Mouse (Mus musculus) heart, adult 2 months (tissue): ENCODE results near the gene Tshz2. TPM values are rescaled to one million over a fixed set of nuclear protein-coding genes. Genes with fewer than 3 reads are reported as not detected.
A peak's percentile ranks its signal among the peaks of the same experiment; 100 is the strongest.

Source experiments
- DNase-seq, 2 experiments: peaks; one replicate each; pipeline ENCODE4 v3.0.0; 2021
- H3K27ac ChIP-seq: fragments of 200-600 bp; 2 replicates; pipeline ENCODE4 v1.8.1; 2022
- H3K27me3 ChIP-seq: fragments of 200-500 bp; 2 replicates; pipeline ENCODE4 v1.6.1; 2012; ENCODE audit warnings: mild to moderate bottlenecking, low read length, inconsistent platforms, mixed read lengths; ENCODE audit not compliant: control insufficient read depth, insufficient read depth
- H3K36me3 ChIP-seq: fragments of 200-500 bp; 2 replicates; pipeline ENCODE4 v1.6.1; 2012; ENCODE audit warnings: low read length, inconsistent platforms; ENCODE audit not compliant: control insufficient read depth, insufficient read depth
- H3K4me1 ChIP-seq: fragments of 200-500 bp; 2 replicates; pipeline ENCODE4 v1.6.1; 2011; ENCODE audit warnings: low read length; ENCODE audit not compliant: control insufficient read depth, insufficient read depth
- H3K4me3 ChIP-seq: fragments of 200-600 bp; 2 replicates; pipeline ENCODE4 v1.8.1; 2022
- H3K79me2 ChIP-seq: fragments of 200-500 bp; replicated peaks from 2 replicates; pipeline ENCODE4 v1.6.1; 2012; ENCODE audit warnings: mild to moderate bottlenecking, inconsistent platforms, low read length, moderate library complexity, mixed read lengths; ENCODE audit not compliant: control insufficient read depth, insufficient read depth
- H3K9ac ChIP-seq: fragments of 200-500 bp; 2 replicates; pipeline ENCODE4 v1.6.1; 2012; ENCODE audit warnings: low read depth, mild to moderate bottlenecking, control low read depth, inconsistent platforms, low read length, mixed read lengths
- CTCF ChIP-seq: fragments of 200-600 bp; IDR thresholded peaks from 2 replicates; pipeline ENCODE4 v1.8.1; 2022; ENCODE audit warnings: antibody characterized with exemption, mild to moderate bottlenecking, moderate library complexity
- EP300 ChIP-seq: fragments of 200-500 bp; IDR thresholded peaks from 2 replicates; pipeline ENCODE4 v1.6.1; 2011; ENCODE audit warnings: low read depth, low read length, control low read depth; ENCODE audit not compliant: insufficient read depth
- POLR2A ChIP-seq: fragments of 200-500 bp; IDR thresholded peaks from 2 replicates; pipeline ENCODE4 v1.6.1; 2011; ENCODE audit warnings: mild to moderate bottlenecking, low read depth, low read length, control low read depth; ENCODE audit not compliant: insufficient read depth
- WGBS: fragments of 180-500 bp; shearing (Covaris S2); methylation state at CpG from one replicate; pipeline ENCODE4 v1.1.7; 2018; 5-methylcytosine and 5-hydroxymethylcytosine counted together
- intact Hi-C: fragments of 180-260 bp; cut with DNase I; formaldehyde crosslinking; loops from one replicate; pipeline ENCODE4 v1.15.1; 2025
- polyA plus RNA-seq: library from polyadenylated mRNA; depleted of rRNA; stranded (reverse); fragments of >200 nt; gene quantifications from 2 replicates; pipeline ENCODE4 v1.2.3, GENCODE M21; 2012
- total RNA-seq, 2 experiments: library from RNA; stranded (reverse); gene quantifications; 2 replicates each; pipeline ENCODE4 v1.2.3; 2021

Gene Tshz2
- total and polyA plus RNA-seq, 3 experiments: 8.2 to 12.9 (median 12.1) TPM

DNA sequence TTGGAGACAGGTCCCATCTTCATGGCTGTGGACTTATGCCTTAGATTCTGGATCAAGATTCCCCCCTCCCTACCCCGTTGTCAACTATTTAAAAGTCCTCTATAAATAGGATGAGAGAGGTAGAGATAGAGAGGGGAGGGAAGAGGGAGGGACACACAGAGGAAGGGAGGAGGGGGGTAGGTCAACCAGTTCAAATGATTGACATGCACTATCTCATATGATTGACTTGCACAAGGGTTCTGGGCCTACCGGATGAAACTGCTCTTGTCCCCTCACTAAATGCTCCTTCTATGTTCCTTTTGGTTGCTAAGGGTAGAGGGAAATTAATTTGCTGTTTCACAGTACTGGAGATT lies 150.8 kb downstream of the Tshz2 start:
- H3K9ac ChIP-seq: no peak overlapping the region
- no peak for TF ChIP-seq CTCF
- TF ChIP-seq POLR2A: no peak
- no peak for TF ChIP-seq EP300
- intact Hi-C loops: no loop called here
- peaks cover 4% of the 10 kb centered on the region for H3K4me1 ChIP-seq
- no peaks in the 10 kb centered on the region; the same call in 1 of the 2 replicates for H3K79me2 ChIP-seq
- no peak for DNase-seq
- no peak overlapping the region for H3K4me3 ChIP-seq
- H3K36me3 ChIP-seq: no peaks in the 10 kb centered on the region
- H3K27me3 ChIP-seq: no peaks in the 10 kb centered on the region
- WGBS: 36% methylated on average over 2 of the region's 2 CpGs
- no peak overlapping the region for H3K27ac ChIP-seq

- intact Hi-C loops: no loop called here
- peak in 1 of 2 experiments; percentile 18 for DNase-seq
- TF ChIP-seq CTCF (no peak), EP300 (no peak), POLR2A (no peak)
- Histone ChIP-seq H3K4me1 (peaks cover 6% of the 10 kb centered on the region), H3K4me3 (no peak overlapping the region), H3K36me3 (no peaks in the 10 kb centered on the region), H3K27ac (no peak overlapping the region), H3K9ac (no peak overlapping the region), H3K27me3 (no peaks in the 10 kb centered on the region), H3K79me2 (no peaks in the 10 kb centered on the region; the same call in 1 of the 2 replicates)
- WGBS: 69% methylated on average over 5 of the region's 5 CpGs
These were observed 154.6 kb downstream of the Tshz2 start for GRCm38 (mm10) chr2:169787381-169787780.

- WGBS: 76% methylated on average over 11 of the region's 11 CpGs
- Histone ChIP-seq H3K36me3 (no peaks in the 10 kb centered on the region), H3K9ac (no peak overlapping the region), H3K27me3 (no peaks in the 10 kb centered on the region), H3K27ac (no peak overlapping the region), H3K79me2 (no peaks in the 10 kb centered on the region; the same call in 1 of the 2 replicates), H3K4me1 (peaks cover 6% of the 10 kb centered on the region), H3K4me3 (no peak overlapping the region)
- no peak for DNase-seq
- intact Hi-C loops: no loop called here
- TF ChIP-seq CTCF (no peak), POLR2A (no peak), EP300 (no peak)
These were observed 155.1 kb downstream of the Tshz2 start for GRCm38 (mm10) chr2:169787906-169788305.

DNA sequence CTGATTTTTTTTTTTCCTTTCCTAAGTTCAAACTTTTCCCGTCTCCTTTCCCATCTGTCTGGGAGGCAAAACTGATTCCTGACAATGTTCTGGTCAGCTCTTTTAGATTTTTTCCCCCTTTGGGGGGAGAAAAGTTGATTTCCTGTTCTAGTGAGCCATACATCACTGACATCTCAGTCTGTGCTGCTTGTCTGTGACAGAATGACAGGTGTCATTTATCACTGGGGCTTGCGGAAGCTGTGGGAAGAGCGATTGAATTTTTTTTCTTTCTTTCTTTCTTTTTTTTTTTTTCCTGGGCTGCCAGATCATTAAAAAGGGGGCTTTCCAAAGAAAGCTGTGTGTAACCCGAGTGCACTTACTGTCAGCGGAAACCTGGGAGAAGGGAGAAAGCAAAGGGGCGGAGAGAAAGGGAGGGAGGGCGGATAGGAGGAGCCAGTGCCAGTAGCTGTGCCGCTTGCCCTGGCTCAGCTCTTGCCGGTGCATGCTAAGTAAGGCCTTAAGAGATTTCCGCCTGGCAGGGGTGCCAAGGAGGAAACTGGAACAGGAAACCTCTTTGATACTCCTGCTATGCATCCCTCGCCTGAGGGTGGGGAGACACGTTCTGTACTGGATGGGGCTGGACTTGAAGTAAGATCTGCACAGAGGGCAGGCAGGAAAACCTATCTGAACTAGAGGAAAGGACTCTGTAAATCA lies 157.8 kb downstream of the Tshz2 start:
- no peaks in the 10 kb centered on the region for H3K27me3 ChIP-seq
- peaks cover 6% of the 10 kb centered on the region for H3K4me1 ChIP-seq
- WGBS: 3% methylated on average over 12 of the region's 12 CpGs
- intact Hi-C loops: loop anchor here (1.0 to 5.0 kb wide), 2 partner anchors 39 to 68 kb away; no protein-coding TSS in a partner anchor
- H3K36me3 ChIP-seq: no peaks in the 10 kb centered on the region
- no peaks in the 10 kb centered on the region; the same call in 1 of the 2 replicates for H3K79me2 ChIP-seq
- peak; percentile 16; the same call in 1 of the 2 replicates for TF ChIP-seq EP300
- no peak for TF ChIP-seq CTCF
- TF ChIP-seq POLR2A: no peak
- H3K27ac ChIP-seq: peak overlapping the region; percentile 55
- DNase-seq: peak; percentile 77 to 82
- peak overlapping the region; percentile 44; the same call in 1 of the 2 replicates for H3K9ac ChIP-seq
- peak overlapping the region; percentile 33 for H3K4me3 ChIP-seq

GRCm38 (mm10) chr2:169792706-169793105 lies 159.9 kb downstream of the Tshz2 start:
- Histone ChIP-seq H3K27ac (no peak overlapping the region), H3K4me1 (peaks cover 3% of the 10 kb centered on the region), H3K79me2 (no peaks in the 10 kb centered on the region; the same call in 1 of the 2 replicates), H3K9ac (no peak overlapping the region), H3K36me3 (no peaks in the 10 kb centered on the region), H3K4me3 (no peak overlapping the region), H3K27me3 (no peaks in the 10 kb centered on the region)
- intact Hi-C loops: loop anchor here (5.0 kb wide), 1 partner anchor 70 kb away; no protein-coding TSS in a partner anchor
- DNase-seq: no peak
- WGBS: 60% methylated on average over 3 of the region's 3 CpGs
- TF ChIP-seq EP300 (no peak), POLR2A (no peak), CTCF (no peak)

DNA sequence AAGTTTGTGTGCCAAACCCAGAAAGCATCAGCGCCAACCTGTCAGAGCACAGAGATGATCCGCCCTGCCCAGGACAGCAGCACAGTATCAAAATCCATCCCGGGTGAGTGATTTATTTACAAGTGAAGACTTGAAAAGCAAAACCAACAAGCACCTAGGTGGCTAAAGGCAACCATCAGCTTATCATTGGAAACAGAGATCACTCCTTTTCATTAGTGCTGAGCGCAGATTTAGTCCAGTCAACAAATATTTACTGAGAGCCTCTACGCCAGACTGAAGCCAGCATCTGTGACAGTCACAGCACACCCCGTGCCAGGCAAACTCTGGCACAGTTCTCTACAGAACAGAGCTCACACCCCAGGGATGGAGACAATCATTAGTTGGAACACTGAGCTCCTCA lies 169.4 kb downstream of the Tshz2 start:
- WGBS: 91% methylated on average over 6 of the region's 6 CpGs
- no peaks in the 10 kb centered on the region; the same call in 1 of the 2 replicates for H3K4me1 ChIP-seq
- H3K36me3 ChIP-seq: no peaks in the 10 kb centered on the region
- intact Hi-C loops: no loop called here
- H3K9ac ChIP-seq: no peak overlapping the region
- no peak overlapping the region for H3K4me3 ChIP-seq
- TF ChIP-seq CTCF: no peak
- no peak for TF ChIP-seq EP300
- no peak for TF ChIP-seq POLR2A
- H3K79me2 ChIP-seq: no peaks in the 10 kb centered on the region
- H3K27ac ChIP-seq: no peak overlapping the region
- no peaks in the 10 kb centered on the region for H3K27me3 ChIP-seq
- DNase-seq: no peak
